Mouse (Mus musculus) spleen, adult 12 weeks (tissue): ENCODE data around the gene Wdr83.
A peak's percentile ranks its signal among the peaks of the same experiment; 100 is the strongest.

Experiments used
- DNase-seq: peaks from one replicate; pipeline ENCODE4 v3.0.0; 2022; ENCODE audit warnings: low spot score

The Wdr83 gene

GRCm38 (mm10) chr8:85035165-85035727 lies 45.9 kb downstream of the Wdr83 start:
- no peak for DNase-seq

- peak; percentile 46 for DNase-seq
Observed at GRCm38 (mm10) chr8:85034764-85035163, 46.3 kb downstream of the Wdr83 start.

GRCm38 (mm10) chr8:85033867-85034266 lies 47.2 kb downstream of the Wdr83 start:
- no peak for DNase-seq

GRCm38 (mm10) chr8:85032622-85033311 lies 48.3 kb downstream of the Wdr83 start:
- DNase-seq, result no peak

GRCm38 (mm10) chr8:85029271-85029670 lies 51.8 kb downstream of the Wdr83 start:
- no peak for DNase-seq

GRCm38 (mm10) chr8:85027922-85028321 lies 53.2 kb downstream of the Wdr83 start:
- DNase-seq, result no peak

GRCm38 (mm10) chr8:85027516-85027855 lies 53.6 kb downstream of the Wdr83 start:
- peak; percentile 14 for DNase-seq

GRCm38 (mm10) chr8:85026670-85027515 lies 54.2 kb downstream of the Wdr83 start, which contains the start of gene Trir:
Gene Trir, plus strand, starts transcription at chr8:85026823.
- peak; percentile 95 for DNase-seq

GRCm38 (mm10) chr8:85025098-85025932 lies 55.8 kb downstream of the Wdr83 start, which contains the start of gene Asna1:
Gene Asna1, minus strand, starts transcription at chr8:85025281.
- peak; percentile 66 for DNase-seq
